Mouse (Mus musculus): Measurements from ENCODE around the gene Csf1. TPM values are rescaled to one million over a fixed set of nuclear protein-coding genes. Genes with fewer than 3 reads are reported as not detected.

Csf1 gene
- total RNA-seq, 2 experiments from 2014 or later, result 7.9 to 10.9 TPM

Other genes starting within 250 kb of the Csf1 start
- gene Slc6a17, start 242.5 kb downstream of the Csf1 start, total RNA-seq (2021), result under 1 TPM; 0.55 to 0.60 TPM
- not detected for gene Ubl4b, start 205.4 kb downstream of the Csf1 start, total RNA-seq (2021)
- not detected for gene Alx3, start 165.4 kb downstream of the Csf1 start, total RNA-seq (2021)
- not detected for gene Gm10961, start 129.1 kb downstream of the Csf1 start, total RNA-seq (2021)
- 10 to 100 TPM; 16.9 to 19.5 TPM for gene Strip1, start 128.8 kb downstream of the Csf1 start, total RNA-seq (2021)
- gene Ahcyl1, start 63.9 kb downstream of the Csf1 start, total RNA-seq (2021), result 10 to 100 TPM; 37.5 to 38.9 TPM
- gene Eps8l3, start 116.8 kb upstream of the Csf1 start, total RNA-seq (2021), result not detected
- 10 to 100 TPM; 58.5 to 60.1 TPM for gene Gstm5, start 135.4 kb upstream of the Csf1 start, total RNA-seq (2021)
- 10 to 100 TPM; 14.4 to 15.3 TPM for gene Gstm7, start 171.3 kb upstream of the Csf1 start, total RNA-seq (2021)
- 1 to 10 TPM in 1 of 2 experiments, under 1 TPM in 1; 0.95 to 1.0 TPM for gene Gstm6, start 183.3 kb upstream of the Csf1 start, total RNA-seq (2021)
- gene Gstm3, start 208.8 kb upstream of the Csf1 start, total RNA-seq (2021), result not detected
- gene Gstm2, start 226.0 kb upstream of the Csf1 start, total RNA-seq (2021), result 10 to 100 TPM; 43.8 to 50.8 TPM

All from gastrocnemius, postnatal 14 days (tissue).